Mouse (Mus musculus): ENCODE measurements around the gene Rbpms2. TPM values are rescaled to one million over a fixed set of nuclear protein-coding genes. Genes with fewer than 3 reads are reported as not detected.
"Not testable (repeated sequence)": the region's sequence is repeated elsewhere in the genome, so short reads cannot be mapped to it uniquely, and the experiment has no call there.

Gene Rbpms2
- total RNA-seq, 2 experiments from 2014 or later = 63.3 to 89.9 TPM

GRCm38 (mm10) chr9:65653741-65654140, 24.3 kb downstream of the Rbpms2 start:
- DNase-seq (ENCODE audit: low spot score in 2 of 2) = no peak

- DNase-seq (ENCODE audit: low spot score in 2 of 2) = no peak
Measured at GRCm38 (mm10) chr9:65654700-65655237, 25.3 kb downstream of the Rbpms2 start.

- no peak for DNase-seq (ENCODE audit: low spot score in 2 of 2)
Measured at GRCm38 (mm10) chr9:65655540-65655939, 26.1 kb downstream of the Rbpms2 start.

- DNase-seq (ENCODE audit: low spot score in 2 of 2) = no peak
Measured at GRCm38 (mm10) chr9:65657218-65657617, 27.8 kb downstream of the Rbpms2 start.

GRCm38 (mm10) chr9:65661029-65661428, 31.6 kb downstream of the Rbpms2 start:
- no peak for DNase-seq (ENCODE audit: low spot score in 2 of 2)

- no peak for DNase-seq (ENCODE audit: low spot score in 2 of 2)
Measured at GRCm38 (mm10) chr9:65661493-65661892, 32.0 kb downstream of the Rbpms2 start.

GRCm38 (mm10) chr9:65664163-65664562, 34.7 kb downstream of the Rbpms2 start:
- peak; percentile 59 to 70 for DNase-seq (ENCODE audit: low spot score in 2 of 2)

GRCm38 (mm10) chr9:65666042-65666441, 36.6 kb downstream of the Rbpms2 start:
- DNase-seq (ENCODE audit: low spot score in 2 of 2) = peak; percentile 69

GRCm38 (mm10) chr9:65667701-65668100, 38.3 kb downstream of the Rbpms2 start, which contains the start of gene Oaz2:
Oaz2 (plus strand) TSS chr9:65668001.
- no peak for DNase-seq (ENCODE audit: low spot score in 2 of 2)

GRCm38 (mm10) chr9:65671431-65671931, 42.0 kb downstream of the Rbpms2 start:
- DNase-seq (ENCODE audit: low spot score in 2 of 2) = peak; percentile 52 to 57

- no peak for DNase-seq (ENCODE audit: low spot score in 2 of 2)
Measured at GRCm38 (mm10) chr9:65672996-65673395, 43.5 kb downstream of the Rbpms2 start.

- DNase-seq (ENCODE audit: low spot score in 2 of 2) = no peak
Measured at GRCm38 (mm10) chr9:65675461-65676357, 46.3 kb downstream of the Rbpms2 start.

- peak; percentile 97 for DNase-seq (ENCODE audit: low spot score in 2 of 2)
Measured at GRCm38 (mm10) chr9:65676358-65677118, 47.1 kb downstream of the Rbpms2 start.

GRCm38 (mm10) chr9:65677119-65677462, 47.6 kb downstream of the Rbpms2 start:
- DNase-seq (ENCODE audit: low spot score in 2 of 2) = no peak

GRCm38 (mm10) chr9:65679181-65679761, 49.8 kb downstream of the Rbpms2 start:
- DNase-seq (ENCODE audit: low spot score in 2 of 2) = no peak

GRCm38 (mm10) chr9:65680938-65681633, 51.6 kb downstream of the Rbpms2 start:
- DNase-seq (ENCODE audit: low spot score in 2 of 2) = no peak

GRCm38 (mm10) chr9:65681634-65681940, 52.1 kb downstream of the Rbpms2 start:
- no peak for DNase-seq (ENCODE audit: low spot score in 2 of 2)

- no peak for DNase-seq (ENCODE audit: low spot score in 2 of 2)
Measured at GRCm38 (mm10) chr9:65682183-65682582, 52.7 kb downstream of the Rbpms2 start.

GRCm38 (mm10) chr9:65682994-65683393, 53.5 kb downstream of the Rbpms2 start:
- DNase-seq (ENCODE audit: low spot score in 2 of 2) = no peak

GRCm38 (mm10) chr9:65684704-65685103, 55.3 kb downstream of the Rbpms2 start:
- DNase-seq (ENCODE audit: low spot score in 2 of 2) = no peak

- not testable (repeated sequence) for DNase-seq (ENCODE audit: low spot score in 2 of 2)
Measured at GRCm38 (mm10) chr9:65689869-65690268, 60.4 kb downstream of the Rbpms2 start.
